Mouse (Mus musculus): Measurements from ENCODE around the gene Kif20b. TPM values are rescaled to one million over a fixed set of nuclear protein-coding genes. Genes with fewer than 3 reads are reported as not detected.
A peak's percentile ranks its signal among the peaks of the same experiment; 100 is the strongest.

The Kif20b gene
- polyA plus RNA-seq, 1 experiment = 1.7 TPM

- no peak for DNase-seq (ENCODE audit: extremely low spot score in 1 of 2, low spot score in 1 of 2)
Measured at GRCm38 (mm10) chr19:34912366-34912765, 9.8 kb upstream of the Kif20b start.

- DNase-seq (ENCODE audit: extremely low spot score in 1 of 2, low spot score in 1 of 2) = no peak
Measured at GRCm38 (mm10) chr19:34920066-34920465, 2.1 kb upstream of the Kif20b start.

- DNase-seq (ENCODE audit: extremely low spot score in 1 of 2, low spot score in 1 of 2) = no peak
Measured at GRCm38 (mm10) chr19:34920531-34920930, 1.6 kb upstream of the Kif20b start.

- DNase-seq (ENCODE audit: extremely low spot score in 1 of 2, low spot score in 1 of 2) = peak in 1 of 2 experiments; percentile 7
Measured at GRCm38 (mm10) chr19:34921253-34921651, 909 bp upstream of the Kif20b start.

- no peak for DNase-seq (ENCODE audit: extremely low spot score in 1 of 2, low spot score in 1 of 2)
Measured at GRCm38 (mm10) chr19:34922603-34922963, 422 bp downstream of the Kif20b start.

- peak; percentile 7 for DNase-seq (ENCODE audit: extremely low spot score in 1 of 2, low spot score in 1 of 2)
Measured at GRCm38 (mm10) chr19:34947206-34947605, 25.0 kb downstream of the Kif20b start.

- no peak for DNase-seq (ENCODE audit: extremely low spot score in 1 of 2, low spot score in 1 of 2)
Measured at GRCm38 (mm10) chr19:34953842-34954541, 31.8 kb downstream of the Kif20b start.

GRCm38 (mm10) chr19:34959369-34959768, 37.2 kb downstream of the Kif20b start:
- DNase-seq (ENCODE audit: extremely low spot score in 1 of 2, low spot score in 1 of 2) = peak; percentile 14 to 76

- DNase-seq (ENCODE audit: extremely low spot score in 1 of 2, low spot score in 1 of 2) = no peak
Measured at GRCm38 (mm10) chr19:34984742-34985141, 62.6 kb downstream of the Kif20b start.

- peak in 1 of 2 experiments; percentile 5 for DNase-seq (ENCODE audit: extremely low spot score in 1 of 2, low spot score in 1 of 2)
Measured at GRCm38 (mm10) chr19:34990443-34990842, 68.3 kb downstream of the Kif20b start.

- DNase-seq (ENCODE audit: extremely low spot score in 1 of 2, low spot score in 1 of 2) = peak; percentile 38 to 92
Measured at GRCm38 (mm10) chr19:34992969-34993527, 70.9 kb downstream of the Kif20b start.

- no peak for DNase-seq (ENCODE audit: extremely low spot score in 1 of 2, low spot score in 1 of 2)
Measured at GRCm38 (mm10) chr19:35015058-35015457, 92.9 kb downstream of the Kif20b start.

GRCm38 (mm10) chr19:35017474-35018208, 95.5 kb downstream of the Kif20b start:
- DNase-seq (ENCODE audit: extremely low spot score in 1 of 2, low spot score in 1 of 2) = no peak

GRCm38 (mm10) chr19:35018209-35018581, 96.0 kb downstream of the Kif20b start:
- DNase-seq (ENCODE audit: extremely low spot score in 1 of 2, low spot score in 1 of 2) = no peak

Other genes with a start within 250 kb of the Kif20b start
- gene Slc16a12, start 175.1 kb upstream of the Kif20b start, polyA plus RNA-seq (2012; rRNA removed) = 1.8 and 2.5 TPM in 2 replicates
- 7.5 and 8.4 TPM in 2 replicates for gene Pank1, start 42.9 kb upstream of the Kif20b start, polyA plus RNA-seq (2012; rRNA removed)

Data from frontal cortex, adult 2 months (tissue).